Mouse (Mus musculus): ENCODE results near the gene Ktn1.

The Ktn1 gene

GRCm38 (mm10) chr14:47648218-47648617, at the start of gene Ktn1:
Gene Ktn1, plus strand, starts transcription at chr14:47648448.
- ChIA-PET POLR2A (interaction anchor here in 3 of 4 experiments (0.6 to 6.3 kb wide), 21 partner anchors 9 to 683 kb away, joined by 3 to 71 read pairs (median 5); partner anchors contain the start of gene Atg14 (in 1 of the 3)), CTCF (interaction anchor here in 2 of 4 experiments (0.6 to 1.0 kb wide), 2 partner anchors 50 to 79 kb away, joined by 3 to 4 read pairs; no protein-coding TSS in a partner anchor)

GRCm38 (mm10) chr14:47613254-47613653, 35.0 kb upstream of the Ktn1 start:
- CTCF ChIA-PET: no interaction called here
- POLR2A ChIA-PET: interaction anchor here in 1 of 4 experiments (0.7 kb wide), 1 partner anchor 111 kb away, joined by 4 read pairs; no protein-coding TSS in a partner anchor

- POLR2A ChIA-PET: interaction anchor here in 2 of 4 experiments (0.7 kb wide), 2 partner anchors 43 to 1204 kb away, joined by 4 to 6 read pairs; no protein-coding TSS in a partner anchor
- CTCF ChIA-PET: interaction anchor here in 1 of 4 experiments (0.8 kb wide), 1 partner anchor 21 kb away, joined by 3 read pairs; no protein-coding TSS in a partner anchor
Measured at GRCm38 (mm10) chr14:47618891-47619290, 29.4 kb upstream of the Ktn1 start.

- ChIA-PET POLR2A (interaction anchor here in 3 of 4 experiments (0.6 to 1.0 kb wide), 4 partner anchors 10 to 163 kb away, joined by 3 to 5 read pairs (median 4); no protein-coding TSS in a partner anchor), CTCF (interaction anchor here in 1 of 4 experiments (1.5 kb wide), 1 partner anchor 24 kb away, joined by 3 read pairs; no protein-coding TSS in a partner anchor)
Measured at GRCm38 (mm10) chr14:47621901-47622300, 26.3 kb upstream of the Ktn1 start.

GRCm38 (mm10) chr14:47624837-47625236, 23.4 kb upstream of the Ktn1 start:
- ChIA-PET CTCF (interaction anchor here in 1 of 4 experiments (0.6 kb wide), 1 partner anchor 295 kb away, joined by 3 read pairs; no protein-coding TSS in a partner anchor), POLR2A (interaction anchor here in 3 of 4 experiments (0.9 to 1.2 kb wide), 5 partner anchors 10 to 25 kb away, joined by 3 to 5 read pairs (median 4); no protein-coding TSS in a partner anchor)

GRCm38 (mm10) chr14:47626143-47626542, 22.1 kb upstream of the Ktn1 start:
- CTCF ChIA-PET: interaction anchor here in 2 of 4 experiments (0.6 to 1.0 kb wide), 2 partner anchors 28 to 275 kb away, joined by 3 to 4 read pairs; no protein-coding TSS in a partner anchor
- POLR2A ChIA-PET: interaction anchor here in 2 of 4 experiments (0.6 to 1.1 kb wide), 2 partner anchors 8 to 33 kb away, joined by 3 to 4 read pairs; no protein-coding TSS in a partner anchor

GRCm38 (mm10) chr14:47626812-47627211, 21.4 kb upstream of the Ktn1 start:
- CTCF ChIA-PET: interaction anchor here in 2 of 4 experiments (0.6 to 1.0 kb wide), 2 partner anchors 29 to 275 kb away, joined by 3 to 4 read pairs; no protein-coding TSS in a partner anchor
- POLR2A ChIA-PET: interaction anchor here in 3 of 4 experiments (0.6 kb wide), 3 partner anchors 25 to 169 kb away, joined by 3 read pairs; no protein-coding TSS in a partner anchor

GRCm38 (mm10) chr14:47627360-47627759, 20.9 kb upstream of the Ktn1 start:
- POLR2A ChIA-PET: interaction anchor here in 1 of 4 experiments (0.6 kb wide), 1 partner anchor 169 kb away, joined by 3 read pairs; no protein-coding TSS in a partner anchor
- CTCF ChIA-PET: interaction anchor here in 1 of 4 experiments (1.0 kb wide), 1 partner anchor 29 kb away, joined by 3 read pairs; no protein-coding TSS in a partner anchor

GRCm38 (mm10) chr14:47632419-47632818, 15.8 kb upstream of the Ktn1 start:
- ChIA-PET POLR2A (interaction anchor here in 2 of 4 experiments (0.7 to 3.8 kb wide), 3 partner anchors 14 to 825 kb away, joined by 3 to 34 read pairs (median 4); partner anchors contain the start of gene Ktn1 (in 1 of the 2)), CTCF (no interaction called here)

- POLR2A ChIA-PET: interaction anchor here in 3 of 4 experiments (0.6 to 3.8 kb wide), 9 partner anchors 9 to 151 kb away, joined by 3 to 34 read pairs (median 4); partner anchors contain the start of genes Ktn1 (in 2 of the 3) and Atg14 (in 1 of the 3)
- CTCF ChIA-PET: interaction anchor here in 3 of 4 experiments (0.6 to 1.2 kb wide), 3 partner anchors 36 to 426 kb away, joined by 3 to 5 read pairs (median 3); no protein-coding TSS in a partner anchor
Measured at GRCm38 (mm10) chr14:47634410-47634809, 13.8 kb upstream of the Ktn1 start.

GRCm38 (mm10) chr14:47634846-47635245, 13.4 kb upstream of the Ktn1 start:
- POLR2A ChIA-PET: interaction anchor here in 3 of 4 experiments (0.6 to 3.8 kb wide), 10 partner anchors 9 to 150 kb away, joined by 3 to 34 read pairs (median 5); partner anchors contain the start of genes Ktn1 (in 2 of the 3) and Atg14 (in 1 of the 3)
- CTCF ChIA-PET: interaction anchor here in 3 of 4 experiments (0.6 to 1.2 kb wide), 4 partner anchors 37 to 1911 kb away, joined by 3 to 5 read pairs (median 4); no protein-coding TSS in a partner anchor

GRCm38 (mm10) chr14:47638316-47638895, 9.8 kb upstream of the Ktn1 start:
- ChIA-PET POLR2A (interaction anchor here in 1 of 4 experiments (1.6 to 2.0 kb wide), 2 partner anchors 8 kb away, joined by 4 to 9 read pairs; no protein-coding TSS in a partner anchor), CTCF (no interaction called here)

- ChIA-PET POLR2A (interaction anchor here in 2 of 4 experiments (0.7 to 6.3 kb wide), 9 partner anchors 9 to 78 kb away, joined by 3 to 51 read pairs (median 6); no protein-coding TSS in a partner anchor), CTCF (interaction anchor here in 1 of 4 experiments (0.7 kb wide), 1 partner anchor 10 kb away, joined by 3 read pairs; no protein-coding TSS in a partner anchor)
Measured at GRCm38 (mm10) chr14:47645620-47646019, 2.6 kb upstream of the Ktn1 start.

- POLR2A ChIA-PET: interaction anchor here (0.5 to 6.3 kb wide), 36 partner anchors 8 to 1420 kb away, joined by 3 to 71 read pairs (median 5); partner anchors contain the start of genes Ap5m1 (in 1 of the 4) and Atg14 (in 1 of the 4)
- CTCF ChIA-PET: interaction anchor here in 2 of 4 experiments (0.7 to 1.0 kb wide), 3 partner anchors 11 to 244 kb away, joined by 3 to 10 read pairs (median 4); no protein-coding TSS in a partner anchor
Measured at GRCm38 (mm10) chr14:47646246-47646645, 2.0 kb upstream of the Ktn1 start.

GRCm38 (mm10) chr14:47646696-47647516, 1.3 kb upstream of the Ktn1 start:
- CTCF ChIA-PET: interaction anchor here in 1 of 4 experiments (1.0 to 1.1 kb wide), 2 partner anchors 49 to 70 kb away, joined by 3 to 4 read pairs; no protein-coding TSS in a partner anchor
- POLR2A ChIA-PET: interaction anchor here in 3 of 4 experiments (0.5 to 6.3 kb wide), 44 partner anchors 9 to 684 kb away, joined by 3 to 71 read pairs (median 4); partner anchors contain the start of gene Atg14 (in 1 of the 3)

- POLR2A ChIA-PET: interaction anchor here in 3 of 4 experiments (0.6 to 6.3 kb wide), 37 partner anchors 8 to 684 kb away, joined by 3 to 71 read pairs (median 4); partner anchors contain the start of gene Atg14 (in 1 of the 3)
- CTCF ChIA-PET: interaction anchor here in 2 of 4 experiments (0.6 to 1.0 kb wide), 3 partner anchors 51 to 374 kb away, joined by 3 to 5 read pairs (median 4); no protein-coding TSS in a partner anchor
Measured at GRCm38 (mm10) chr14:47648706-47649630, 720 bp downstream of the Ktn1 start.
